Mouse (Mus musculus): Measurements from ENCODE around the gene Rsph1. TPM values are rescaled to one million over a fixed set of nuclear protein-coding genes. Genes with fewer than 3 reads are reported as not detected.

Gene Rsph1
- polyA plus RNA-seq, 1 experiment = 0.51 TPM

- H3K4me1 ChIP-seq (replicated peaks; ENCODE audit: control insufficient read depth, insufficient read depth, low read length) = peaks cover 6% of the 10 kb centered on the region
- no peak overlapping the region for H3K27ac ChIP-seq (ENCODE audit: control insufficient read depth, insufficient read depth, low read length)
- H3K27me3 ChIP-seq (ENCODE audit: control insufficient read depth, insufficient read depth, low read length) = no peaks in the 10 kb centered on the region
- H3K36me3 ChIP-seq (ENCODE audit: control insufficient read depth, insufficient read depth, low read length) = no peaks in the 10 kb centered on the region
- TF ChIP-seq POLR2A (IDR thresholded peaks at IDR 0.05; ENCODE audit: control insufficient read depth, extremely low read depth, insufficient read depth, low read length, poor library complexity) (no peak), CTCF (IDR thresholded peaks at IDR 0.05; ENCODE audit: borderline replicate concordance, control insufficient read depth, extremely low read depth, insufficient read depth, low read length, poor library complexity) (no peak)
- WGBS = 31% methylated on average over 1 of the region's 1 CpGs
- DNase-seq = no peak
- H3K4me3 ChIP-seq (ENCODE audit: control insufficient read depth, insufficient read depth, low read length) = no peak overlapping the region
Observed at GRCm38 (mm10) chr17:31257149-31257548, 20.0 kb downstream of the Rsph1 start.

- no peaks in the 10 kb centered on the region for H3K36me3 ChIP-seq (ENCODE audit: control insufficient read depth, insufficient read depth, low read length)
- H3K4me3 ChIP-seq (ENCODE audit: control insufficient read depth, insufficient read depth, low read length) = no peak overlapping the region
Observed at GRCm38 (mm10) chr17:31254463-31254931, 22.7 kb downstream of the Rsph1 start.

DNA sequence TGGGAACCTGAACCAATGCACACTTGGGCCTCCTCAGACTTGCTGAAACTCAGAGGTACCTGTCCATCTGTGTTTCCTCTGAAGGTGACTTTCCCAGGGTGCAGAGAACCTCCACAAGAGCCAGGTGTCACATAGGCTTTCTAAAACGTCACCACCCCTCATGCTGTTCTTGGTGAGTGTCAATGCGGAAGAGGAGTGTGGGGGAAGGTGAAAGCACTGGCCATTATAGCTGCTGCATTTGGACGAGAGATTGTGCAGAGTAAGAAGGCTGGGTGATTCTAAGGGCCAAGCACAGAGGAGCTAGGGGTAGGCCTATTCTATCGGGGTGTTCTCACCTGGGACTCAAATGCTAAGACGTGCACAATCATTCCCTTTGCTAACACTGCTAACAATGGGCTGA, 23.2 kb downstream of the Rsph1 start:
- 78% methylated on average over 5 of the region's 5 CpGs for WGBS
- Histone ChIP-seq H3K36me3 (ENCODE audit: control insufficient read depth, insufficient read depth, low read length) (no peaks in the 10 kb centered on the region), H3K4me3 (ENCODE audit: control insufficient read depth, insufficient read depth, low read length) (no peak overlapping the region), H3K4me1 (replicated peaks; ENCODE audit: control insufficient read depth, insufficient read depth, low read length) (peaks cover 6% of the 10 kb centered on the region), H3K27me3 (ENCODE audit: control insufficient read depth, insufficient read depth, low read length) (no peaks in the 10 kb centered on the region), H3K27ac (ENCODE audit: control insufficient read depth, insufficient read depth, low read length) (no peak overlapping the region)
- TF ChIP-seq POLR2A (IDR thresholded peaks at IDR 0.05; ENCODE audit: control insufficient read depth, extremely low read depth, insufficient read depth, low read length, poor library complexity) = no peak
- no peak for TF ChIP-seq CTCF (IDR thresholded peaks at IDR 0.05; ENCODE audit: borderline replicate concordance, control insufficient read depth, extremely low read depth, insufficient read depth, low read length, poor library complexity)
- no peak for DNase-seq

More at GRCm38 (mm10) chr17:31254463-31254931, 22.7 kb downstream of the Rsph1 start:
- Histone ChIP-seq H3K27ac (ENCODE audit: control insufficient read depth, insufficient read depth, low read length) (no peak overlapping the region), H3K27me3 (ENCODE audit: control insufficient read depth, insufficient read depth, low read length) (no peaks in the 10 kb centered on the region), H3K4me1 (replicated peaks; ENCODE audit: control insufficient read depth, insufficient read depth, low read length) (peaks cover 6% of the 10 kb centered on the region)
- 37% methylated on average over 9 of the region's 9 CpGs for WGBS
- no peak for TF ChIP-seq POLR2A (IDR thresholded peaks at IDR 0.05; ENCODE audit: control insufficient read depth, extremely low read depth, insufficient read depth, low read length, poor library complexity)
- peak; percentile 68; the same call in 1 of the 2 replicates for TF ChIP-seq CTCF (IDR thresholded peaks at IDR 0.05; ENCODE audit: borderline replicate concordance, control insufficient read depth, extremely low read depth, insufficient read depth, low read length, poor library complexity)
- DNase-seq = peak; percentile 78

- no peak overlapping the region for H3K27ac ChIP-seq (ENCODE audit: control insufficient read depth, insufficient read depth, low read length)
- no peak for TF ChIP-seq CTCF (IDR thresholded peaks at IDR 0.05; ENCODE audit: borderline replicate concordance, control insufficient read depth, extremely low read depth, insufficient read depth, low read length, poor library complexity)
- no peak for TF ChIP-seq POLR2A (IDR thresholded peaks at IDR 0.05; ENCODE audit: control insufficient read depth, extremely low read depth, insufficient read depth, low read length, poor library complexity)
- WGBS = 89% methylated on average over 5 of the region's 5 CpGs
- no peak for DNase-seq
- no peaks in the 10 kb centered on the region for H3K4me1 ChIP-seq (replicated peaks; ENCODE audit: control insufficient read depth, insufficient read depth, low read length)
- peaks cover 4% of the 10 kb centered on the region; the same call in 1 of the 2 replicates for H3K36me3 ChIP-seq (ENCODE audit: control insufficient read depth, insufficient read depth, low read length)
- H3K4me3 ChIP-seq (ENCODE audit: control insufficient read depth, insufficient read depth, low read length) = no peak overlapping the region
- H3K27me3 ChIP-seq (ENCODE audit: control insufficient read depth, insufficient read depth, low read length) = no peaks in the 10 kb centered on the region
Observed at GRCm38 (mm10) chr17:31247144-31247543, 30.0 kb downstream of the Rsph1 start.

DNA sequence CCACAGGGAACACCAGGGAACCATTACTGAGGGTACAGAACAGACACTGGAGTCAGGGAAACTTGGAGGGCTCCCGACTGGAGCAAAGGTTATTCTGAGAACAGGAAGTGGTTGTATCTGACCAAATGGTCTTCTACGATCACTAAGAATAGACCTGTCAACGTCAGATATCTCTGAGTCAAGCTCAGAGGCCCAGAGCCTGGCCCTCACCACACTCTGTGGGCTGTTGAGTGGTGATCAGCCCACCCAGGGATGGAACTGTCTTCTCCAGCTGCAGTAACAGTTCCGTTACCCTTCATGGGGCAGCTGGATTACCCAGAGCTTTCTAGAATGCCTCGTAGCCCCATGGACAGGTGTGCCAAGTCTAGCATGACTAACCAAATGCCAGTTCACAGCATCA, 31.9 kb downstream of the Rsph1 start:
- Histone ChIP-seq H3K36me3 (ENCODE audit: control insufficient read depth, insufficient read depth, low read length) (peaks cover 20% of the 10 kb centered on the region), H3K27me3 (ENCODE audit: control insufficient read depth, insufficient read depth, low read length) (no peaks in the 10 kb centered on the region), H3K27ac (ENCODE audit: control insufficient read depth, insufficient read depth, low read length) (no peak overlapping the region), H3K4me1 (replicated peaks; ENCODE audit: control insufficient read depth, insufficient read depth, low read length) (no peaks in the 10 kb centered on the region), H3K4me3 (ENCODE audit: control insufficient read depth, insufficient read depth, low read length) (no peak overlapping the region)
- DNase-seq = no peak
- TF ChIP-seq CTCF (IDR thresholded peaks at IDR 0.05; ENCODE audit: borderline replicate concordance, control insufficient read depth, extremely low read depth, insufficient read depth, low read length, poor library complexity) (no peak), POLR2A (IDR thresholded peaks at IDR 0.05; ENCODE audit: control insufficient read depth, extremely low read depth, insufficient read depth, low read length, poor library complexity) (no peak)
- WGBS = 58% methylated on average over 5 of the region's 5 CpGs

DNA sequence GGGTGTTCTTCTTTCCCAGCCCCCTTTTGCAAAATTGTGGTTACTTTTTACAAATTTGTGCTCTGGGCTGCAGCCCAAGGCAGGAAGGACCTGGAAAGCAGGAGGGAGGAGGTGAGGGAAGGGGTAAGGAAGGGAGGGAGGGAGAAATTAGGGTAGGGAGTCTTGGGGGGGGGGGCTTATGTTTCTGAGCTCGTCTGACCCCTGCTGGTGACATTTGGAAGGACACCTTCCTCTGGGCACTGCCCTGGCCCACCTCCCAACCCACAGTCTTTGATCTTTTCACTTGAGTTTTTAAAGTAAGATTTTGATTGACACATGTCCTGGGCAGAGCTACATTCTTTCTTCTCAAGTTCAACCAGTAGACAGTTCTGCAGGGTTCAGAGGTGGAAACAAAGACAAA, 34.4 kb downstream of the Rsph1 start:
- H3K4me1 ChIP-seq (replicated peaks; ENCODE audit: control insufficient read depth, insufficient read depth, low read length) = no peaks in the 10 kb centered on the region
- H3K4me3 ChIP-seq (ENCODE audit: control insufficient read depth, insufficient read depth, low read length) = no peak overlapping the region
- DNase-seq = peak; percentile 45
- TF ChIP-seq CTCF (IDR thresholded peaks at IDR 0.05; ENCODE audit: borderline replicate concordance, control insufficient read depth, extremely low read depth, insufficient read depth, low read length, poor library complexity) = peak; percentile 76; the same call in 1 of the 2 replicates
- no peak for TF ChIP-seq POLR2A (IDR thresholded peaks at IDR 0.05; ENCODE audit: control insufficient read depth, extremely low read depth, insufficient read depth, low read length, poor library complexity)
- H3K27ac ChIP-seq (ENCODE audit: control insufficient read depth, insufficient read depth, low read length) = no peak overlapping the region
- peaks cover 44% of the 10 kb centered on the region for H3K36me3 ChIP-seq (ENCODE audit: control insufficient read depth, insufficient read depth, low read length)
- WGBS = 8% methylated on average over 1 of the region's 1 CpGs
- no peaks in the 10 kb centered on the region for H3K27me3 ChIP-seq (ENCODE audit: control insufficient read depth, insufficient read depth, low read length)

DNA sequence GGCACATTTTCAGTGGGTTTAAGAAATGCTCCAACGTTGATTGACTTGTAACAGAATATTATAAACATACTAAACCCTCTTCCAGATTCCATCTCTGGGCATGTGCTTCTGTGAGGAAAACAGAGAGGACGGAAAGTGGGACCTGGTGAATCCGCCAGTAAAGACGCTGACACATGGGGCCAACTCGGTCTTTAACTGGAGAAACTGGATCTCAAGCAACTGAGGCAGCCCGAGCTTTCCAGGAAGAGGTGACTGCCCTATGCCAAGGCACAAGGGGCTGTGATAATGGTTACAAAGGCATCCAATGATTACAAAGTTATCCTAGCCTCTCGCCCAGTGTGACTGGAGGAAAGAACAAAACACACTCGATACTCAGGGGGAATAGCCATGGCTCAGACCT, 36.0 kb downstream of the Rsph1 start:
- 94% methylated on average over 8 of the region's 8 CpGs for WGBS
- Histone ChIP-seq H3K4me3 (ENCODE audit: control insufficient read depth, insufficient read depth, low read length) (no peak overlapping the region), H3K27me3 (ENCODE audit: control insufficient read depth, insufficient read depth, low read length) (no peaks in the 10 kb centered on the region), H3K4me1 (replicated peaks; ENCODE audit: control insufficient read depth, insufficient read depth, low read length) (no peaks in the 10 kb centered on the region), H3K27ac (ENCODE audit: control insufficient read depth, insufficient read depth, low read length) (no peak overlapping the region), H3K36me3 (ENCODE audit: control insufficient read depth, insufficient read depth, low read length) (peaks cover 61% of the 10 kb centered on the region)
- no peak for DNase-seq
- TF ChIP-seq CTCF (IDR thresholded peaks at IDR 0.05; ENCODE audit: borderline replicate concordance, control insufficient read depth, extremely low read depth, insufficient read depth, low read length, poor library complexity) = no peak
- TF ChIP-seq POLR2A (IDR thresholded peaks at IDR 0.05; ENCODE audit: control insufficient read depth, extremely low read depth, insufficient read depth, low read length, poor library complexity) = no peak

Data from thymus, adult 2 months (tissue).